9 mouse cellular contexts compared by ENCODE assay signal in genomic region chr7:134227773-134228455, GRCm38 (mm10). TPM values are rescaled to one million over a fixed set of nuclear protein-coding genes. Genes with fewer than 3 reads are reported as not detected.
DNase-seq lines count a peak whose midpoint lies in the region; ATAC-seq lines count a peak whose summit lies in the region.
"Had no signal": no experiment of that assay in that cellular context is flagged by ENCODE, and none has a peak within 500 bp of the region (broad histone marks: within the 10 kb centered on the region; RNA-seq: fewer than 3 reads in every experiment).

No protein-coding gene starts in this region.

- no peak for DNase-seq in heart, postnatal 36 days
- DNase-seq in brain, adult 2 months (ENCODE audit: low read depth, low spot score) = peak; percentile 50
- DNase-seq in urinary bladder, postnatal 14 days (ENCODE audit: low spot score) = no peak
- DNase-seq in heart, postnatal 25 days (ENCODE audit: low spot score) = no peak
- no peak for DNase-seq in left cerebral cortex, adult 9 months (ENCODE audit: low spot score in 2 of 2)

- no peaks in the 10 kb centered on the region for H3K36me3 ChIP-seq in heart, embryonic 13.5 days
- no peaks in the 10 kb centered on the region for H3K36me3 ChIP-seq in hindbrain, embryonic 16.5 days (ENCODE audit: control insufficient read depth, insufficient read depth, low read length)
- H3K36me3 ChIP-seq in limb, embryonic 13.5 days = no peaks in the 10 kb centered on the region
- H3K36me3 ChIP-seq: hindbrain, embryonic 15.5 days had no signal

- no peak overlapping the region for H3K4me3 ChIP-seq in heart, embryonic 13.5 days
- H3K4me3 ChIP-seq in hindbrain, embryonic 16.5 days (ENCODE audit: low read length) = no peak overlapping the region
- no peak overlapping the region for H3K4me3 ChIP-seq in limb, embryonic 13.5 days
- H3K4me3 ChIP-seq: hindbrain, embryonic 15.5 days had no signal

- intact Hi-C loops in heart, postnatal 36 days (cut with DNase I) = no loop called here
- intact Hi-C loops in heart, postnatal 25 days (cut with DNase I) = loop anchor here (5.0 kb wide), 1 partner anchor 261 kb away; no protein-coding TSS in a partner anchor

- no peak for ATAC-seq in heart, embryonic 13.5 days (ENCODE audit: extremely low read depth, insufficient number of reproducible peaks, low FRiP score, low TSS enrichment)
- 0 out of 2 replicates have a peak, but pooled peaks have one; percentile 8 for ATAC-seq in hindbrain, embryonic 16.5 days
- no peak for ATAC-seq in limb, embryonic 13.5 days (ENCODE audit: low FRiP score, low read depth)

- 38% methylated on average over 13 of the region's 13 CpGs for WGBS in heart, embryonic 13.5 days
- 26% methylated on average over 13 of the region's 13 CpGs for WGBS in hindbrain, embryonic 16.5 days
- WGBS in limb, embryonic 13.5 days = 25% methylated on average over 13 of the region's 13 CpGs

- no peak overlapping the region for H3K4me2 ChIP-seq in heart, embryonic 13.5 days
- H3K4me2 ChIP-seq in hindbrain, embryonic 16.5 days (ENCODE audit: low read length) = no peak overlapping the region
- H3K4me2 ChIP-seq in limb, embryonic 13.5 days (replicated peaks) = 0 out of 2 replicates have a peak overlapping the region, but pooled peaks have one; percentile 1
- H3K4me2 ChIP-seq: hindbrain, embryonic 15.5 days had no signal

- H3K9ac ChIP-seq in heart, embryonic 13.5 days = no peak overlapping the region
- H3K9ac ChIP-seq in hindbrain, embryonic 16.5 days (ENCODE audit: low read depth, low read length) = no peak overlapping the region
- no peak overlapping the region for H3K9ac ChIP-seq in limb, embryonic 13.5 days
- H3K9ac ChIP-seq: hindbrain, embryonic 15.5 days had no signal

- H3K4me1 ChIP-seq in heart, embryonic 13.5 days = peaks cover 38% of the 10 kb centered on the region
- peaks cover 10% of the 10 kb centered on the region for H3K4me1 ChIP-seq in hindbrain, embryonic 16.5 days (ENCODE audit: control insufficient read depth, insufficient read depth, low read depth, low read length)
- H3K4me1 ChIP-seq in limb, embryonic 13.5 days = peaks cover 45% of the 10 kb centered on the region

- no peaks in the 10 kb centered on the region for H3K9me3 ChIP-seq in heart, embryonic 13.5 days
- H3K9me3 ChIP-seq in hindbrain, embryonic 16.5 days (ENCODE audit: control insufficient read depth, low read length) = no peaks in the 10 kb centered on the region
- no peaks in the 10 kb centered on the region for H3K9me3 ChIP-seq in limb, embryonic 13.5 days
- H3K9me3 ChIP-seq: hindbrain, embryonic 15.5 days had no signal

- peaks cover 14% of the 10 kb centered on the region for H3K27me3 ChIP-seq in heart, embryonic 13.5 days (replicated peaks)
- H3K27me3 ChIP-seq in hindbrain, embryonic 16.5 days (replicated peaks; ENCODE audit: control insufficient read depth, insufficient read depth, low read length) = no peaks in the 10 kb centered on the region
- H3K27me3 ChIP-seq in limb, embryonic 13.5 days = peaks cover 77% of the 10 kb centered on the region

- H3K27ac ChIP-seq in heart, embryonic 13.5 days (replicated peaks) = peak overlapping the region; percentile 36; the same call in 1 of the 2 replicates
- H3K27ac ChIP-seq in hindbrain, embryonic 16.5 days (ENCODE audit: low read depth, low read length) = no peak overlapping the region
- H3K27ac ChIP-seq in limb, embryonic 13.5 days = peak overlapping the region; percentile 10; the same call in 1 of the 2 replicates
- H3K27ac ChIP-seq: hindbrain, embryonic 15.5 days had no signal

RNA-seq across cellular contexts. Expression of gene Adam12, which starts 4.0 kb away (rescaled TPM):
- polyA plus RNA-seq in heart, embryonic 13.5 days (2015; fragmentation: Nextera tagmentation; extraction: Ambion mirVana) = 3.2 TPM in 2 replicates
- under 1 TPM; 0.61 to 0.62 TPM for total RNA-seq in heart, postnatal 36 days (2021)
- 3.3 and 4.6 TPM in 2 replicates for polyA plus RNA-seq in hindbrain, embryonic 16.5 days (2015; fragmentation: Nextera tagmentation; extraction: Ambion mirVana)
- 4.9 and 7.3 TPM in 2 replicates for polyA plus RNA-seq in limb, embryonic 13.5 days (2015; fragmentation: Nextera tagmentation; extraction: Ambion mirVana)
- 1 to 10 TPM in 1 of 2 experiments, under 1 TPM in 1; 0.78 to 1.4 TPM for total RNA-seq in heart, postnatal 25 days (2021)
